Mouse (Mus musculus): ENCODE measurements around the gene Farp2.

Farp2 gene

GRCm38 (mm10) chr1:93563224-93563623, 51.3 kb downstream of the Farp2 start:
- DNase-seq (ENCODE audit: low spot score), result no peak

- no peak for DNase-seq (ENCODE audit: low spot score)
These were observed 51.8 kb downstream of the Farp2 start for GRCm38 (mm10) chr1:93563649-93564048.

- DNase-seq (ENCODE audit: low spot score), result no peak
These were observed 52.9 kb downstream of the Farp2 start for GRCm38 (mm10) chr1:93564781-93565180.

GRCm38 (mm10) chr1:93567013-93567412, 55.1 kb downstream of the Farp2 start:
- no peak for DNase-seq (ENCODE audit: low spot score)

DNA sequence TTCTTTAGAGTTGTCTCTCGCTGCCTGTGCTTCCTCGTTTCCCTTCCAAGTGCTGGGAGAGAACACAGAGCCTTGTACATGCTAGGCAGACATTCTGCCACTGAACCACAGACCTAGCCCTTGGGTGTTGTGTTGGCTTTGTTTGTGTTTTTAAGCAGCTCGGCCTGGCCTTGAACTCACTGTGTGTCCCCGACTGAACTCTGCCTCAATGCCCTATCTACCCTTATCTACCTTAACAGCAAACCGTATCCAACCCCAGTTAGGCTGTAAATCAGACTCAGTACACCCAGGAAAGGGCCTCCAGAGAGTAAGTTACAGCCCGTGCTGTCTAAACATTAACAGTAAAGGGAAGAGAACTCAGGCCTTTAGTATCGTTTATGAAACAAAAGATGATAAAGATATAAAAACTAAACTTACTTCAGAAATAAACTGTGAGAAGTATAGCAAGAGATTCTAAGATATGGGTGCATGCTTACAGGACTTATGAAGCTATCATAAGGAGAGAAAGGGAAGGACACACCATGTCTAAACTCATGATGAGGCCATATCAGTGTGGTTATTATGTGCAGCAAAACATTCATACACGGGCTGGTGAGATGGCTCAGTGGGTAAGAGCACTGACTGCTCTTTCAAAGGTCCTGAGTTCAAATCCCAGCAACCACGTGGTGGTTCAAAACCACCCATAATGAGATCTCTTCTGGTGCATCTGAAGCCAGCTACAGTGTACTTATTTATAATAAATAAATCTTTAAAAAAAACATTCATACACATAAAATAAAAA, 56.0 kb downstream of the Farp2 start:
- no peak for DNase-seq (ENCODE audit: low spot score)

GRCm38 (mm10) chr1:93577066-93577465, 65.2 kb downstream of the Farp2 start:
- no peak for DNase-seq (ENCODE audit: low spot score)

GRCm38 (mm10) chr1:93577861-93578260, 66.0 kb downstream of the Farp2 start:
- no peak for DNase-seq (ENCODE audit: low spot score)

DNA sequence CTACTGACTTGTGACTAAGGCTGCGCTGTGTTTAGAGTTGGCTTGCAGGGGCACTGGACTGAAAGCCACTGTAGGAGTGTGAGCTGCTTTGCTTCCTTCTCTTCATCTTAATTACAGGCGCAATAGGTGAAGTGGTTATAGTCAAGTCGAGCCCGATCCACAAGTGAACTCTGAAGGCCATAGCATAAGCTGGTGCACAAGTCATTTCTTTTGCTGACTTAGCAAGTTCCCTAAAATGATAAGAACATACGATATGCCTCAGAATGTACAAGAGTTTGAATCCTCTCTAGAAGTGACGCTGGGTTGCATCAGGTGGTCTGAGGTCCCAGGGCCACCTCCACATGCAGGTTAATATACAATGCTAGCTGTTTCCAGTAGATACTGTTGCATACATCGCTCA, 69.7 kb downstream of the Farp2 start:
- DNase-seq (ENCODE audit: low spot score), result no peak

DNA sequence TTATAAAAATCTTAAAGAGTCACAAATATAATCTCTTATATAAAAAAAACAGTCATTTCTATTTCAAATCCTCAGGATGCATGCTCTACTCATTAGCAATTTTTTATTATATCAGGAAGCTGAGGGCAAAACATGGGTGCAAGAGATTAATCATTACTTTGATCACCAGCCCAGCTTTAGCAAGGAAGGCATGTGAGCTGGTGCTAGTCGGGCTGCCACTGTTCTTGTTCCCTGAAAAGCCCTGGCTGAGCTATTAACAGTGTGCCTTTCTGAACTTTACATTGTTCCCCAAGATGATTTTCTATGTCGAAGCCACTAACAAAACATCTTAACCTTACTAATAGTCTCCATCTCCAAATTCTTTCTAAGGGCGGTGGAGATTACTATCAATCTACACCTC, 76.5 kb downstream of the Farp2 start:
- no peak for DNase-seq (ENCODE audit: low spot score)

GRCm38 (mm10) chr1:93593960-93594359, 82.1 kb downstream of the Farp2 start:
- no peak for DNase-seq (ENCODE audit: low spot score)

DNA sequence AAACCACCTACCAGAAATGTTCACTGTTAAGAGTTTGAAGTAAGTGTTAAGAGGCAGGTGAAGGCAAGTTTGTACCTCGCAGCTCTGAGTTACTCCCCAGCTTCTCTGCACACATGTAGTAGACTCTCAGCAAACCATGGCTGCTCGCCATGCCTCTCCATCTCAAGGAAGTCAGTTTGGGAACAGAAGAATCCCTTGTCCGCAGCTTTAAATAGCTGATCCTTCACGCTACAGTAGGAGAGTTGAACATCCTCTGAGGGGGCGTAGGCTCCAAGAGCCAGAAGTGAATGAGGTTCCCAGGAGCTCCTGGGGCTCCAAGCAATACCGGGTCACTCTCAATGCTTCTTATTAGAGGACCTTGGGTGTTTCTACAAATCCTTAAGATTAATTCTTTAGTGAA, 84.0 kb downstream of the Farp2 start:
- DNase-seq (ENCODE audit: low spot score), result no peak

DNA sequence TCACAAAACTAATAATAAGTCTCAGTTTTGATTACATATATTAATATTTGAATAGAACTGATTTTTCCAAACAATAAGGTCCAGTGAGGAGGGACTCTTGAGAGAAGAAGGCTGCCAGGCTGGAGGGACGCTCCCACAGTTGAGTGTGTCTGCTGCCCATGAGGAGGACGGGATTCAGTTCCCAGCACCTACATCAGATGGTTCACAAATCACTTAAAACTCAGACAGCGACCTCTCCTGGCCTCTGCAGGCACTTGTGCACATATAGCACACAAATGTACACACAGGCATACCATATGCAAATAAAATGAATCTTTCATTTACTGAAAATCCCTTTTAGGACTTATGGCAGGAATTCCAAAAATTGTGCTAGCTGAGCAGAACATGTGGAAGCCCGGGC, 91.0 kb downstream of the Farp2 start:
- DNase-seq (ENCODE audit: low spot score), result no peak

DNA sequence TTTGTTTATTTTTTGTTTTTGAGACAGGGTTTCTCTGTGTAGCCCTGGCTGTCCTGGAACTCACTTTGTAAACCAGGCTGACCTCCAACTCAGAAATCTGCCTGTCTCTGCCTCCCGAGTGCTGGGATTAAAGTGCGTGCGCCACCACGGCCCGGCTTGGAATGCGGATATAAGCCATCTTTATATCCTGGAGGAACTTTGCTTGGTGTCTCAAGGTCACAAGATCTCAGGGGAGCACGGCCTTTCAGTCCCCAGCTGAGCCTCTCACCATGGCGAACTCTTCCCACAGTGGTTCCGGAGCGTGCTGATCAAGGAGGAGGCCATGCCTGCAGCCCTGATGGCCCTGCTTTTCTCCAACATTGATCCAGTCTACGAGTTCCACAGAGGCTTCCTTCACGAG, 92.0 kb downstream of the Farp2 start:
- no peak for DNase-seq (ENCODE audit: low spot score)

GRCm38 (mm10) chr1:93607090-93608083, 95.5 kb downstream of the Farp2 start:
- no peak for DNase-seq (ENCODE audit: low spot score)

DNA sequence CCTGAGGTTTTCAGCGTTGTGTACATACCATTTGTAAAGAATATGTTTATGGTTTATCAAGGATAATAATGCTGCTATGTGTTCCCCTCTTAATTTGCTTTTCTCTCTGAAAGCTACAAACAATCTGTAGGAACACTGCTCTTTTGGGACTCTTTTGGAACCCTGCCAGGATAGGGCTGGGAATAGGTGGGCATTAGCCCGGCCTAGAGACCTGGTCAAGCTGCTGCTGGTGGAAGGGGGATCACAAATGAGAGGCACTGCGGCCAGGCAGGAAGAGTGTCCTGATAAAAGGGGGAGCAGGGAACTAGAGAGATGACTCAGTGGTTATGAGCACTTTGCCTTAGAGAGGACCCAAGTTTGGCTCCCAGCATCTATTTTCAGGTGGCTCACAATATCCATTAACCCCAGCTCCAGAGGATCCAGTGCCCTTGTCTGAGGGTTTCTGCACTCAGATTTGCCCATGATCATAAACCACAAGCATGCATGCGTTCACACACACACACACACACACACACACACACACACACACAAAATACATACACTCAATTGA, 96.9 kb downstream of the Farp2 start:
- no peak for DNase-seq (ENCODE audit: low spot score)

DNA sequence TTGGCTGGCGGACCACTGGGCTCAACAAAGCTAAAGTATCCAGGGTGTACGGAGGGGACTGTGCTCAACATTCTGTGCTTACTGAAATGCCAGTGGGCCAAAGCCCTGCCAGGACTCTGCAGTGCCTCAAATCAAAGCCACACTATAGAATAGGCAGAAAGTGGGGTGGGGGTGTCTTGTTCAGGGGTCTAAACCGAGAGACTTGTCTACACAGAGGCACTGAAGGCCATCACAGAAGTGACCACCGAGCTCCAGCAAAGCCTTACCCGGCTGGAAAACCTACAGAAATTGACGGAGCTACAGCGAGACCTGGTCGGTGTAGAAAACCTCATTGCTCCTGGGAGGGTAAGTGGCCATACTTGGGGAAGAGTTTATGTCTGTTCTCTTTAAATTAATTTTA, 97.9 kb downstream of the Farp2 start:
- no peak for DNase-seq (ENCODE audit: low spot score)

DNA sequence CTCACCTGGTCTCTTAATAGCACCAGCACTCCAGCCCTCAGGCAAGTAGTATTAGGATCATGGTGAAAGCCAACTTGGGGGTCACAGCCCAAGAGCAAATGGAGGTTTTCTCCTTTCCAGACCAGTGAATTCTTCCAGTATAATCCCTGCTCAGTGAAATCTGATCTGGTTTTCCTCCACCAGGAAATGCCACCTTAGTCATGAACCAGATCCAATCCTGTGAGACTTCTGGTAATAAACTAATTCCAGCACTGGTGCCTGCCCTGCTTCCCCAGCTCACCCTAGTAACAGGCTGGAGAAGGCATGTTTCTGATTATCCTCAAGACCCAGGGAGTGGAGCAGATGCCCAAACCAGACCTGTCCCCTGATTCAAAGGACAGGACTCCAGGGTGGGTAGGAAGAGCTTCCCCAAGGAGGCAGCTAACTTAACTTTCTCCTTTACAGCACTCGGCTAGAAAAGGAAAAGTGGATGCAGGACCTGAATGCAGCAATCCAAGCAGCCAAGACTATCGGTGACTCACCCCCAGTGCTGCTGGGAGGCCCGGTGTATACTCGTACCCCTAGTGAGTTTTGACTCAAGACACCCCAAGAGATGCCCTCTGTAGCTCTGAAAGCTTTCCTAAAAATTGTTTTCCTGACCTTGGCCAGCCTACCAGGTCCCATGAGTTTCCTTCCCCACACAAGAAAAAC, 106.3 kb downstream of the Farp2 start:
- no peak for DNase-seq (ENCODE audit: low spot score)

GRCm38 (mm10) chr1:93618948-93619347, 107.1 kb downstream of the Farp2 start:
- no peak for DNase-seq (ENCODE audit: low spot score)

GRCm38 (mm10) chr1:93624502-93624901, 112.6 kb downstream of the Farp2 start:
- DNase-seq (ENCODE audit: low spot score), result no peak

- no peak for DNase-seq (ENCODE audit: low spot score)
These were observed 118.9 kb downstream of the Farp2 start for GRCm38 (mm10) chr1:93630796-93631195.

GRCm38 (mm10) chr1:93632723-93633122, 120.8 kb downstream of the Farp2 start:
- no peak for DNase-seq (ENCODE audit: low spot score)

DNA sequence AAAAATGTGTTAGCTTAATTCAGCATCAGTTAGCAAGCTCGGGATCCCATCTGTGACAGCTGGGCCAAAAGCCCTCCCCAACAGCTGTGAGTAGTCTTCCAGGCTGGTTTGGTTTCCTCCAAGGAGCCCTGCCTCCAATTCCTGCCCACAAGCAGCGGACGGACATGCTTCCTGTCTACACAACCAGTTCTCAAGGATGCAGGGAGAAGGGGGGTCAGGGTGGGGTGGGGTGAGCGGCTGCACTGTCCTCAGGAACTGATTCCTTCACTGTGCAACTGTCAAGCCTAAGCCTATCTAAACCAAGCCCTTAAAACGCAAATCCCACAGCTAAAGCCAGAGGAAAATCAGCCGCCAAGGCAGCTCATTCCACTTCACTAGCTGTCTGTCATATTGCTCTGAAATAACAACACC, 122.6 kb downstream of the Farp2 start:
- no peak for DNase-seq (ENCODE audit: low spot score)
